Mouse (Mus musculus): ENCODE results near the gene Spz1. TPM values are rescaled to one million over a fixed set of nuclear protein-coding genes. Genes with fewer than 3 reads are reported as not detected.
A peak's percentile ranks its signal among the peaks of the same experiment; 100 is the strongest.

Gene Spz1
- polyA plus RNA-seq, 1 experiment from 2014 or later = not detected

DNA sequence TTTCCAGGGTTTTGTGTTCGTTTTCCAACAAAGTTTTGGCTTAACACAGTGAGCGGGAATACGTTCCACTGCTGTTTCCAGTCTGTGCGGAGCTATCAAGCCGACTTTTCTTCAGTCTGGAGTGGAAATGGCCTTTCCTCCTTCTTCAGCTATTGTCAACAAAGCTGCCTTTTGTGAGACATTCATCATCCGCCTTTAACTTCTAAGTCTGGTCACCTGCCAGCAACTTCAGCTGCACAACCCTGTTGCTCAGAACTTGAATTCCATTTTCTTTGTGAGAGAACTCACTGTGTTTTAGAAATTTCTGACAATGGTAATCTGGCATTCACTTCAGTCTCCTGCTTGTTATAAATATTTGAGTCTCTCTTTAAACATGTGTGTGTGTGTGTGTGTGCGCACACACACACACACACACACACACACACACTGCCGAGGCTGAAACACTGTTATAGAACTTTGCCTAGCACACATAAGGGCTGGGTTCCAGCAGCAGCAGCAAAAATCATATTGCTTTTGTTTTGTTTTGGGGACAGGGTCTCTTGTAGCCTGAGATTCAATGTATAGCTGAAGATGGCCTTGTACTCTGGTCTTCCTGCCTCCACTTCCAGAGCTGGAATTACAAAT is 8.2 kb upstream of the Spz1 start:
- ATAC-seq (ENCODE audit: low read depth) = peak; percentile 68

DNA sequence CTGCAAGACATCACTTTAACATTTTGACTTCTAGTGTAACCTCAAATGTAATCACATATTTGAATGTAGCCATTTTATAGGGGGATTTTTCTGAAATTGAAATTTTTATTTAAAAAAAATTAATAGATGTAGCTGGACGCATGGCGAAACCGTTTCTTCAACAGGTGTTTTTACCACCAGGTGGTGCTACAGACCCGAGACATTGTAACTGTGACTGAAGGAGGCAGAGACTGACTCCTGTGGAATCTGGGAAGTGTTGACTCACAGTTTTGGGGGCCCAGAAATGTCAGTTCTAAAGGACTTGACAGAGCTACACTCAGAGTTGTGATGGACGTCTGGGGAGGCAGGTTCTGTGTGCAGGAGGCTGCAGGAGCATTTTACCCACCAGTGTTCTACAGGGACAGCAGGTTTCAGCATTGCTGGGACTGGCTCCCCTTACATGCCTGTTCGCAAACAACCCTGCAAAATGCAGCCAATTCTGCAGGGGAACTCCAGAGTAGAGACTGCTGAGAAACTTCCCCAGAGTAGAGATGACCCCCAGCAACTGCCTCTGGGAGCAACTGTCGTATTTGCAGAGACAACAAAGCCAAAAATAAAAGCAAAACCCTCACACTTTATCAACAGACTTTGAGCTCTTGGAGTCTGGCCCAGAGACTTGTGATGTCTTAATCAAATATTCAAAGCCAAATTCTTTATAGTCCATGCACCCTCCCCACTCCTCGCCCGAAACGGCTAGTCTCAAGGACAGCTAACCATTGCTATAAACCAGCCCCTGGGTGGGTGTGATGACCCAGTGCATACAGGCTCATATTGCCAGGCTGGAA is 4.5 kb upstream of the Spz1 start:
- Histone ChIP-seq H3K27me3 (ENCODE audit: control insufficient read depth, insufficient read depth, low read depth, low read length) (no peaks in the 10 kb centered on the region), H3K4me2 (ENCODE audit: low read depth, low read length) (peak overlapping the region; percentile 32), H3K9me3 (ENCODE audit: control insufficient read depth, low read length) (no peaks in the 10 kb centered on the region), H3K9ac (ENCODE audit: low read length) (peak overlapping the region; percentile 24; the same call in 1 of the 2 replicates), H3K4me3 (ENCODE audit: low read length) (no peak overlapping the region), H3K4me1 (replicated peaks; ENCODE audit: control insufficient read depth, insufficient read depth, low read length) (peaks cover 24% of the 10 kb centered on the region), H3K27ac (ENCODE audit: low read length) (peak overlapping the region; percentile 83; the same call in 1 of the 2 replicates), H3K36me3 (ENCODE audit: control insufficient read depth, insufficient read depth, low read length) (no peaks in the 10 kb centered on the region)
- WGBS = 16% methylated on average over 10 of the region's 10 CpGs
- peak; percentile 87 for ATAC-seq (ENCODE audit: low read depth)

More for the DNA sequence above, 8.2 kb upstream of the Spz1 start:
- Histone ChIP-seq H3K4me2 (ENCODE audit: low read depth, low read length) (peak overlapping the region; percentile 17; the same call in 1 of the 2 replicates), H3K4me3 (ENCODE audit: low read length) (no peak overlapping the region), H3K9ac (ENCODE audit: low read length) (no peak overlapping the region), H3K4me1 (replicated peaks; ENCODE audit: control insufficient read depth, insufficient read depth, low read length) (peaks cover 33% of the 10 kb centered on the region), H3K9me3 (ENCODE audit: control insufficient read depth, low read length) (no peaks in the 10 kb centered on the region), H3K27ac (ENCODE audit: low read length) (peak overlapping the region; percentile 81), H3K27me3 (ENCODE audit: control insufficient read depth, insufficient read depth, low read depth, low read length) (no peaks in the 10 kb centered on the region), H3K36me3 (ENCODE audit: control insufficient read depth, insufficient read depth, low read length) (no peaks in the 10 kb centered on the region)
- WGBS = 6% methylated on average over 8 of the region's 8 CpGs

DNA sequence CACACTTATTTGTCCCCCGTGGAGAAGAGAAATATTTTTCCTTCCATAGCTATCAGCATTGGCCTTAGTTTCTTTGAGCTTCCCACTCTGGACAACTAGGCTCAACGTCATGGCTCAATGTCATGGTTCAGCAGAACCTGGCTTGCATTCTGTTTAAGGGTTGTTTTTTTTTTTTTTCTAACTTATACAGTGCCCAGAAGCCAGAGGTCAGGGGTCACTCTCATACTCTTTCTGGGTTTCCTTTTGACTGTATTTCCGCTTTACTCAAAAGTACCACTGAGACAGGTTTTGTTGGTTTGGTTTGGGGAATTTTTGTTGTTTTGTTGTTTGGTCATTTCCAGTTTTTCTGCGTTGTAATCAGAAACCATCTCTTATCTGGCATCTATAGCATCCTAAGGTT is 2.2 kb upstream of the Spz1 start:
- Histone ChIP-seq H3K4me3 (ENCODE audit: low read length) (no peak overlapping the region), H3K9ac (ENCODE audit: low read length) (no peak overlapping the region), H3K27ac (ENCODE audit: low read length) (no peak overlapping the region), H3K9me3 (ENCODE audit: control insufficient read depth, low read length) (no peaks in the 10 kb centered on the region), H3K36me3 (ENCODE audit: control insufficient read depth, insufficient read depth, low read length) (no peaks in the 10 kb centered on the region), H3K4me2 (ENCODE audit: low read depth, low read length) (no peak overlapping the region), H3K4me1 (replicated peaks; ENCODE audit: control insufficient read depth, insufficient read depth, low read length) (peaks cover 11% of the 10 kb centered on the region), H3K27me3 (ENCODE audit: control insufficient read depth, insufficient read depth, low read depth, low read length) (no peaks in the 10 kb centered on the region)
- ATAC-seq (ENCODE audit: low read depth) = no peak
- WGBS = 70% methylated on average over 4 of the region's 4 CpGs

DNA sequence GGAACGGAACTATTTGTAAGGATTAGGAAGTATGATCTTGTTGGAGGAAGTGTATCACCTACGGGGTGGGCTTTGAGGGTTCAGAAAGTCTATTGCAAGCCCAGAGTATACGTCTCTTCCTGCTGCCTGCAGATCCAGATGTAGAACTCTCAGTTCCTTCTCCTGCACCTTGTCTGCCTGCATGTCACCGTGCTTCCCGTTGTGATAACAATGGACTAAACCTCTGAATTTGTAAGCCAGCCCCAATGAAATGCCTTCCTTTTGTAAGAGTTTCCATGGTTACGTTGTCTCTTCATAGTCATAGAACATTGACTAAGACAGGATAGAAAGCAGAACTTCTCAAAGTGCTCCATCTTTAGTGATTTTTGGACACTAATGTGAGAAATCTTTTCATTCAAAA is 716 bp upstream of the Spz1 start:
- 72% methylated on average over 6 of the region's 6 CpGs for WGBS
- no peak for ATAC-seq (ENCODE audit: low read depth)
- H3K4me1 ChIP-seq (replicated peaks; ENCODE audit: control insufficient read depth, insufficient read depth, low read length) = peaks cover 11% of the 10 kb centered on the region
- no peak overlapping the region for H3K4me3 ChIP-seq (ENCODE audit: low read length)
- no peak overlapping the region for H3K4me2 ChIP-seq (ENCODE audit: low read depth, low read length)
- no peaks in the 10 kb centered on the region for H3K27me3 ChIP-seq (ENCODE audit: control insufficient read depth, insufficient read depth, low read depth, low read length)
- H3K9me3 ChIP-seq (ENCODE audit: control insufficient read depth, low read length) = no peaks in the 10 kb centered on the region
- H3K9ac ChIP-seq (ENCODE audit: low read length) = no peak overlapping the region
- H3K27ac ChIP-seq (ENCODE audit: low read length) = no peak overlapping the region
- no peaks in the 10 kb centered on the region for H3K36me3 ChIP-seq (ENCODE audit: control insufficient read depth, insufficient read depth, low read length)

DNA sequence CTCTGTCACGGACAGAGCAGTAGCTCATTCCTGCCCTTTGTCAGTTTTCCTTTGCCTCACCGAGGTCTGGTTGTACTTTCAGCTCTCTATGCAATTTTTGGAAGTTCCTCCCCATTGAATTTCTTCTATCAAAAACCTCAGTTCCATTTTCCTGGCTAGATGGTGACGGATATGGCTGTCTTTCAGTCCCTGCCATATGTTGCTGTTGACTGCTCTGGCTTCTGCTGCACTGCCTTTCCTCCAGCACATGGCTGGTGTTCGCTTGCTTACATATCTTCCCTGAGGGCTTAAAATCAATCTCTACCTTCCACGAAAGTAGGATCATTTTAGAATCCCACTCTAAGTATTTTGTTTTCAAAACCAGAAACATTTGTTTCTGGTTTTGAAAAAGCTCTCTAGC is 16.5 kb downstream of the Spz1 start:
- H3K27ac ChIP-seq (ENCODE audit: low read length) = no peak overlapping the region
- H3K4me2 ChIP-seq (ENCODE audit: low read depth, low read length) = no peak overlapping the region
- WGBS = 70% methylated on average over 5 of the region's 5 CpGs

DNA sequence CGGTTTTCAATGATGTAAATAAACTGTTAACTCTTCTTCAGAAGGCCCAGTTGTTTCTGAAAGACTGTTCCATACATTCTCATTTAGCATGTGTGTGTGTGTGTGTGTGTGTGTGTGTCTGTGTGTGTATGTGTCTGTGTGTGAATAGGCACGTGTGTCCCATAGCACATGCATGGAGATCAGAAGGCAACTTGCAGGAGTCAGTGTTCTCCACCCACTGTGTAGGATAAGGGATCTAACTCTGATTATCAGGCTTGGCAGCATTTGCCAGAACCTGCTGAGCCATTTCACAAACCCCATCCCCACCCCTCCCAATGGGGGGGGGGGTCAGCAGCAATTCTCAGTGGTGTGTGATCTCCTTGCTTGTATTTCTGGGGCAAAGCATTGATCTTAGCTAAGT is 18.7 kb downstream of the Spz1 start:
- 27% methylated on average over 2 of the region's 2 CpGs for WGBS
- Histone ChIP-seq H3K4me2 (ENCODE audit: low read depth, low read length) (no peak overlapping the region), H3K4me3 (ENCODE audit: low read length) (no peak overlapping the region), H3K36me3 (ENCODE audit: control insufficient read depth, insufficient read depth, low read length) (no peaks in the 10 kb centered on the region), H3K27ac (ENCODE audit: low read length) (no peak overlapping the region), H3K9ac (ENCODE audit: low read length) (no peak overlapping the region), H3K9me3 (ENCODE audit: control insufficient read depth, low read length) (no peaks in the 10 kb centered on the region), H3K4me1 (replicated peaks; ENCODE audit: control insufficient read depth, insufficient read depth, low read length) (peaks cover 4% of the 10 kb centered on the region), H3K27me3 (ENCODE audit: control insufficient read depth, insufficient read depth, low read depth, low read length) (no peaks in the 10 kb centered on the region)
- no peak for ATAC-seq (ENCODE audit: low read depth)

More for the DNA sequence above, 16.5 kb downstream of the Spz1 start:
- H3K4me3 ChIP-seq (ENCODE audit: low read length) = no peak overlapping the region
- no peaks in the 10 kb centered on the region for H3K36me3 ChIP-seq (ENCODE audit: control insufficient read depth, insufficient read depth, low read length)
- H3K9ac ChIP-seq (ENCODE audit: low read length) = no peak overlapping the region
- ATAC-seq (ENCODE audit: low read depth) = no peak
- H3K9me3 ChIP-seq (ENCODE audit: control insufficient read depth, low read length) = no peaks in the 10 kb centered on the region
- H3K27me3 ChIP-seq (ENCODE audit: control insufficient read depth, insufficient read depth, low read depth, low read length) = no peaks in the 10 kb centered on the region
- peaks cover 4% of the 10 kb centered on the region for H3K4me1 ChIP-seq (replicated peaks; ENCODE audit: control insufficient read depth, insufficient read depth, low read length)

DNA sequence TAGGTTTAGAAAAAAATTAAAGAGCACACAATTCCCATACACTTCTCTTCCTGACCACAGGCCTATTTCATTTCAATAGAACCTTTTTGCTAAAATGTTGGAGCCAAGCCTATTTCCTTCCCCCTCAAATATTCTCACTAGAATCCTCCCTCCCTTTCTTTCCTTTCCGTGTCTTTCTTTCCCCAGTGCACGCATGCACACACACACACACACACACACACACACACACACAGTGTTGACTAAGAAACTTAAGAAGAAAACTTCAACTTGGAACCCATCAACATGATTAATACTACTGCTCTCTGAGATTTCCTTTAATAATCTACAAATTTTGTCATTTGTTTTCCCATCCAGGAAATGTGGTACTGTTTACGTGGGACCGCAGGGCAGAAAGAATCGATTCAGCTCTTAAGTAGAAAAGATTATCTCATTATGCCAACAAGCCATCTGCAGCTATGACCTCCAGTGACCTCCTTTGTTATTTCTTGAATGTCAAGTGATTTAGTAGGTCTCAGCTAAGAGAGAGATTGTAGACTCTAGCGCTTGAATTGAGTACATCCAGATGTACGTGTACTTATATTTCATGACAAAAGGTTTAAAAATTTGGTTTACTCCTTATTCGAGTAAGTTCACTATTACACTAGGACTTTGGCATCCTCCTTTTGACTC is 19.4 kb downstream of the Spz1 start:
- no peak overlapping the region for H3K9ac ChIP-seq (ENCODE audit: low read length)
- WGBS = 15% methylated on average over 8 of the region's 8 CpGs
- no peak for ATAC-seq (ENCODE audit: low read depth)

DNA sequence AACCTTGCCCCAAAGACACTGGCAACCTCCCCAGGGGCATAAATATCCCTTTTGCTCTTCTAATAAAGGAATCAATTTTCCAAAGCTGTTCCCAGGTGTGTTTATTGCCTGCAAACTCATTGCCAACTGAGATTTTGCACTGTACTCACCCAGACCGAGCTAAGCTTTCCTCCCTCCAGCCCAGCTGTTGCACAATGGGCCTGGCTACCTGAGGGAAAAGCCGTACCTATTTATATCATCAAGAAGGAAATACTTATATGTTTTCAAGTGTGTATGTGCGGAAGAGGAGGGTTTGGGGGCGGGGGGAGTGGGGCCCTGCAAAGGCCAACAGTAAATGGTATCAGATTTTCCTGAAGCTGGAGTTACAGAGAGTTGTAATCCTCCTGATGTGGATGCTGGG is 28.9 kb downstream of the Spz1 start:
- no peak overlapping the region for H3K4me3 ChIP-seq (ENCODE audit: low read length)
- WGBS = 62% methylated on average over 4 of the region's 4 CpGs
- no peak overlapping the region for H3K4me2 ChIP-seq (ENCODE audit: low read depth, low read length)
- peaks cover 18% of the 10 kb centered on the region for H3K9me3 ChIP-seq (ENCODE audit: control insufficient read depth, low read length)
- H3K36me3 ChIP-seq (ENCODE audit: control insufficient read depth, insufficient read depth, low read length) = no peaks in the 10 kb centered on the region
- H3K9ac ChIP-seq (ENCODE audit: low read length) = no peak overlapping the region
- no peak overlapping the region for H3K27ac ChIP-seq (ENCODE audit: low read length)
- H3K4me1 ChIP-seq (replicated peaks; ENCODE audit: control insufficient read depth, insufficient read depth, low read length) = no peaks in the 10 kb centered on the region
- 0 out of 2 replicates have a peak, but pooled peaks have one; percentile 26 for ATAC-seq (ENCODE audit: low read depth)
- H3K27me3 ChIP-seq (ENCODE audit: control insufficient read depth, insufficient read depth, low read depth, low read length) = no peaks in the 10 kb centered on the region

More for the DNA sequence above, 19.4 kb downstream of the Spz1 start:
- Histone ChIP-seq H3K4me1 (replicated peaks; ENCODE audit: control insufficient read depth, insufficient read depth, low read length) (peaks cover 4% of the 10 kb centered on the region), H3K4me2 (ENCODE audit: low read depth, low read length) (no peak overlapping the region), H3K27ac (ENCODE audit: low read length) (no peak overlapping the region), H3K4me3 (ENCODE audit: low read length) (no peak overlapping the region), H3K27me3 (ENCODE audit: control insufficient read depth, insufficient read depth, low read depth, low read length) (no peaks in the 10 kb centered on the region), H3K9me3 (ENCODE audit: control insufficient read depth, low read length) (no peaks in the 10 kb centered on the region; the same call in 1 of the 2 replicates), H3K36me3 (ENCODE audit: control insufficient read depth, insufficient read depth, low read length) (no peaks in the 10 kb centered on the region)

DNA sequence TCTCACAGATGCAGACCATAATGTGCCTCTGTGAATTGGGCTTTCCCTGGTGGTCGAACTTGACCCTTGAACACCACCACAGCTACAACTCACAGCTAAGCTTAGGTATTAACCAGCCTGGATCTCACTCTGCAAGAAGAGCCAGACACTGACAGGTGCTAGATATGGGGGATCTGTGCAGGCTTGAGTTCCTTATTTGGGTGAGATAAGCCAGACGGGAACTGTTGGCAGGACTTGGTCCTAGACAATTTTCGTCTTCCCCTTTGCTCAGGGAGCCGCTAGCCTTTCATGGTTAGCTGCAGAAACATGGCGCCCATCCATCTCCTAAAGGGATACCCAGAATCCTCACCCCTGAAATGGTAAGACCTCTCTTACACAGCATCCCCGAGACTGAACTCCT is 35.0 kb downstream of the Spz1 start:
- no peak overlapping the region for H3K4me2 ChIP-seq (ENCODE audit: low read depth, low read length)
- no peak overlapping the region for H3K9ac ChIP-seq (ENCODE audit: low read length)
- H3K27me3 ChIP-seq (ENCODE audit: control insufficient read depth, insufficient read depth, low read depth, low read length) = no peaks in the 10 kb centered on the region
- no peak overlapping the region for H3K4me3 ChIP-seq (ENCODE audit: low read length)
- no peaks in the 10 kb centered on the region for H3K4me1 ChIP-seq (replicated peaks; ENCODE audit: control insufficient read depth, insufficient read depth, low read length)
- H3K9me3 ChIP-seq (ENCODE audit: control insufficient read depth, low read length) = no peaks in the 10 kb centered on the region
- ATAC-seq (ENCODE audit: low read depth) = no peak
- H3K36me3 ChIP-seq (ENCODE audit: control insufficient read depth, insufficient read depth, low read length) = no peaks in the 10 kb centered on the region
- H3K27ac ChIP-seq (ENCODE audit: low read length) = no peak overlapping the region
- WGBS = 66% methylated on average over 6 of the region's 6 CpGs
